Mouse (Mus musculus): ENCODE data around the gene 1700012B07Rik.

DNA sequence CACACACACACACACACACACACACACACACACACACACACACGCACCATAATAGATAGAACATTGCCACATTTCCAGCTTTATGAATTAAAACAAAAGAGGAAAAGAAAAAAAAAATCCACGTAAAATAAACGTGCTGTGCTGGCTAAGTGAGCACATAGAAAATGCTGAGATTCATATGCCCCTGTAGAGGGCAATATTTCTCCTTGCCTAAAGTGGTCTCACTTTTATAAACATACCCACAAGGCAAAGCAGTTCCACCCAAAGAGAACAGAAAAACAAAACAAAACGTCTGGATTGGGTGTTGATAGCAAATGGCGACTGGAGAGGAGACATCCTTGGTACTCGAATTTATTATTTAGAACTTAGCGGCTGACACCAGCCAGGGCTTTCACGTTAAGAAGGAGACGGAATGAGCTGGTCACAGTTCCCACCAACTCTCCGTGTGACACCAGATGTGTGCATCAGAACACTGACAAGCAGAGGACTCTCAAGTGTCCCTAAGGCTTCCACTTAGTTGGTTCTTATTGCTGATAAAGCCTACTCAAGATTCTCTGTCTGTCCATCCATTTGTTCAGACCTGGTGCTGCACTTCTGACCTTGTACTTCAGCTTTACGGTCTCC is 38.8 kb upstream of the 1700012B07Rik start:
- TF ChIP-seq CTCF (IDR thresholded peaks at IDR 0.05; ENCODE audit: low read depth, low read length), result no peak
- TF ChIP-seq GATA1 (IDR thresholded peaks at IDR 0.05; ENCODE audit: borderline replicate concordance, low read length), result no peak

Data from G1E (cell line).